Mouse (Mus musculus): ENCODE data around the gene Aifm1.

Aifm1 gene

DNA sequence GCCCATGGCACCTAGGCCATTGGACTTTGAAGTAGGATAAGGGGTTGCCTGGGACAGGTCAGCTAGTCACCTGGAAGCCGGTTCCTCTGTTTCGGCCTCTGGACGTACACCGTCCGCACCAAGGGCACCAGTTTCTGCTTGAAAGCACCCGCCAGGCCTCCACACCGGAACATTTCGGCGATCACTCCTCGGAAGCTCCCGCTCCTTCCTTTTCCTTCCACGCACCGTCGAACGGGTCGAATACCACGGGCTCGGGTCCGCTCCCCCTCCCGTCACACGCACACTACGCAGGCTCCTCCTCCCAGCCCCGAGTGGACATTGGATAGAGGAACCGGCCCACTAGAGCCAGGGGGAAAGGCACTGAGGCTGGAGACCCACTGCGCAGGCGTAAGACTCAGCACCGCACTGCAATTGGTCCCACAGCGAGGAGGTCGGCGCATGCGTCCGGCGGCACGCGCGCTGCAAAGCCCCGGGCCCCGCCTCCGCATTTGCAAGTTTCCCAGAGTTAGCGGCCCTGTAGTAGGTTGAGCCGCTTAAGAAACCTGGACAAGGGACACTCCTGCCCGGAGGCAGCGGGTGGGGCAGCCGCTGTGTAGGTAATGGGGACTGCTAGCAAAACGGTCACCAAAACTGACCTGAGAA lies at the start of gene Aifm1:
Gene Aifm1, minus strand, starts transcription at position 398 of the 642 bp plus-strand sequence.
- peak; percentile 45 for DNase-seq (ENCODE audit: low spot score)

DNA sequence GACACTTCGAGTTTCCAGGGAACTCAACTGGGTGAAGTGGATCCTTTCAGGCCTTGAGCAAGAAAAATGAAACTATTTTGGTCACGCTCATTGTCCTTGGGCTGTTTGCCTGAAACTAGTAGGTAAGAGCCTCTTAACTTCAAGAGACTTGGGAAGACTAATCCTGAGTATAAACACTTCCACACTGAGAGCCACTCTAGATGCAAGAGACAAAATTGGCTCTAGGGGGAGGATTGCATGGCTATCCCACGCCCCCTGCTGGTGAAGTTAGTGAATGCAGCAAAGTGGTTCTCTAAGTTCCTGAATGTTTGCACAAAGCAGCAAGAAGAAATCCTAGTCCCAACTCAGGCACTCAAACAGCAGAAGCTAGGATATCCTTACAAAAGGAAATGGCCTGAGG lies 18.8 kb upstream of the Aifm1 start:
- DNase-seq (ENCODE audit: low spot score): peak; percentile 14

DNA sequence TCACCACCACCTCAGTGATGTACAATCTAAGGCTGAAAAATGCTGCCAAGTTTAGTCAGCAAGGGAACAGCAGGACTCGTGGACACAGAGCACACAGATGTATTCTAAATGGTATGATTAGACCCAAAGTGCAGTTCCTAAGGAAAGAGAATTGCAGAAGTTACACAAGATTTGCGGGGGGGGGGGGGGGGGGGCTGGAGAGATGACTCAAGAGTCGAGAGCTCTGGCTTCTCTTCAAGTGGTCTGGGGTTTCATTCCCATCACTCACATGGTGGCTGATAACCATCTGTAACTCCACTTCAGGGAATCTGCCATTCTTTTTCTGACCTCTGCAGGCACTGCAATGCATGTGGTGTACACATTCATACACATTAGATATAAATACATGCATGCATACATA lies 13.1 kb upstream of the Aifm1 start:
- no peak for DNase-seq (ENCODE audit: low spot score)

DNA sequence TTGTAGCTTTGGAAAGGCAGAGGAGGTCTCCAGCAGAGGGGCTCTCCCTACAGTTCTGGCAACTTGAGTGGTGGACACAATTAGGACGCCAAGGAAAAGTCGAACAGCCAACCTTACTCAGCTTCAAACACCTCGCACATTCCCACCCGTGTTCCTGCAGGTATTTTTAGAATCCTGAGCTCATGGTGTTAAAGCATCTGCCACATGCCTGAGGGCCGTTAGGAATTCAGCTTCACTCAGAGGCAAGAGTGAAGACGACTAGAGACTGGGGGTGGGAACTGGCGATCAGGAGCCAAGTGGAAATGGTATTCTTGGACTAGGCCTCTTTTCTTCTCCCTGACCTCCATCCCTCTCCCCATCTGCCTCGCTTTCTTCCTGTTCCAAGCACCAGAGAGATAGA lies 12.5 kb upstream of the Aifm1 start:
- no peak for DNase-seq (ENCODE audit: low spot score)

DNA sequence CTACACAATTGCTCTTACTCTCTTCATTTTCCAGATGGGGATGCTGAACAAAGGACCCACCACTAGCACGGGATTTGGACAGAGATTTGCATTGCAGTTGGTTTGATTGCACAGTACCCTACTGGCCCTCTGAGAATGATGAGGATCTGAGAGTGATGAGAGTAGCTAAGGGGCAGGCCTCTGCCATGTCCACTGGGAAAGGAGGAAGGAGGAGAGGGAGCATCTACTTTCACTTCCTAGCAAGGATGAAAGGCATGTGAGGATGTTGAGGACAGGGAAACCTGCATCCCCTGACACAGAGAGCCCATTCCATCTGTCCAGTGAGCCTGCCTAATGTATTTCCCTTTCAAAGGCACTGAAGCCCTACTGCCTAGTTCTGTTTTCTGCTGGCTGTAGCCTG lies 12.0 kb upstream of the Aifm1 start:
- no peak for DNase-seq (ENCODE audit: low spot score)

DNA sequence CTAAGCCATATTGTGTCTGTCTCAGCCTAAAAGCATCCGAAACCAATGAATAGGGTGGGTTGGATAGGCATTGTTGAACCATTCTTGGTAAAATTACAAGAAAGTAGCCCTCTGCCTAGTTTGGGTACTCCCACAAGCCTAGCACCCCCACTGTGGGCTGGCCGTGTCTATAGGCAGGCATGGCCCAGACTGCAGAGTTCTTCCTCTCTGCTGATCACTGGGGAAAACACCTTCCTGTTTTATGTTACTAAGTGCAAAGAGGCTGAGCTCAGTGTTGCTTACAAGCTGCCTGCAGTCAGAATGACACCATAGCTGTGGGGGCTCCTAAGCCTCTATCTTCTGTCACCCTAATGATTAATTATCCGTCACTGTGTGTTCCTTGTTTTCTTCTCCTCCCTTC lies 10.1 kb upstream of the Aifm1 start:
- DNase-seq (ENCODE audit: low spot score): no peak

DNA sequence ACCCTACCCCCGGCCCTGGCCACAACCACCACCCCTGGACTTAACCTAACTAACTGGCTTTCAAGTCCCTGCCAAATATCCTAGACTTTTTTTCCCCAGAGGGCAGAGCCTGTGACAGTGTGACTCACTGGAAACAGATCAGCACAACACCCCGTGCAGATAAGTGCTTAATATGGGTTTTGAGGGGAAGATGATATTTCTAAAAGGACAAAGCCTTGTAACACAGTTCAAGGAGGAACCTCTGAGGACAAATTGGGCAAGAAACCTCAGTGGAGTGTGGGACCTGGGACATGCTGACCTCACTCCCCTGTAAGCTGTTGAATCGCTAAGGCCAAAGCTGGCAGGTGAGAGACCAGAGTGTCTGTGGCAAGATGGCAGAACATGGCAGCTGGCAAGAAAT lies 8.3 kb upstream of the Aifm1 start:
- no peak for DNase-seq (ENCODE audit: low spot score)

DNA sequence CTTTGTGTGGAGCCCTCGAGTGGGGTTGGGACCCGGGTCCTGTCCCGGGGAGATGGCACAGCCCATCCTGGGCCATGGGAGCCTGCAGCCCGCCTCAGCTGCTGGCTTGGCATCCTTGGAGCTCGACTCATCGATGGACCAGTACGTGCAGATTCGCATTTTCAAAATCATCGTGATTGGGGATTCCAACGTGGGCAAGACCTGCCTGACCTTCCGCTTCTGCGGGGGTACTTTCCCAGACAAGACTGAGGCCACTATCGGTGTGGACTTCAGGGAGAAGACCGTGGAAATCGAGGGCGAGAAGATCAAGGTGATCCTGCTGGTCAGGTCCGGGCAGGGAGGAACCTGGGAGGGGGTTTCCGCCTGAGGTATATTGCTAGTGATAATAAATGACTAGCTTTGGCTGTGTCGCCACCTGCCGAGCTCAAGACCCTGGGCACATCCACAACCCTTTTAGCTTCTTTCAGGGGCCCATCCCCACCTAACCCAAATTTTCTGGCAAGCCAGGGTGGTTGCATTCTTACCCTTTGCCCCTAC lies 6.3 kb upstream of the Aifm1 start:
- no peak for DNase-seq (ENCODE audit: low spot score)

DNA sequence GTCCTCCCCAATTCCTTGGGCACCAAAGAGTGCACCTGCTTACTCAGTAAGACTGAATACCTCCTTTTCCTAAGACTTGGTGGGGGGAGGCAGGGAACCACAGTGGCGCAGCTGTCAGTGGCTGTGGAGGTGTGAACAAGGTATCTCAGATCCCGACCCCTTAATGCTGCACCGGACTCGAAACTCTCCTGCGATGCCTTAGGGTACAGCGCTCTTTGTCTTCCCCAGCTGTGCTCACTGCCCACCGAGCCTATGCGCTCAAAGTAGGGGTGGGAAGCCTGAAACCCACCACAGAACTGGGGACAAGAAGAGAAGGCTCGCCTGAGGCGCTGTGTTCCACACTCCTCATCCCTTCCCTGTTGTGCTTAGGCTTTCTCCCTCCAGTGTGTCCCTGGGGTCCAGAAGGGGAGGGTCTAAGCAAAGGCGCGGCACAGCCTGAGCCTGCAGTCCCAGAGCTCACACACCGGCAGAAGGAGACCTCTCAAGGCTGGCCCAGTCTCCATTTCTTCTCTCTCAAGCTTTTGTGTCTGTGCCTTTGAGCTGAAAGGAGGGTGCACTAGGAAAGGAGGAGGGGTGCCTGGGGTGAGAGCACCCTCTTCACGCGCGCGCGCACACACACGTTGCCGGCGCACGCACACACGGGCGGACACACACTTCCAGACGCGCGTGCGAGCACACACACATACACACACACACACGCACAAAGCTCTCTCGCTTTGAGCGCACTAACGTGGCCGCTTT lies 5.6 kb upstream of the Aifm1 start, which contains the start of gene Rab33a:
Gene Rab33a, plus strand, starts transcription at position 478 of the 741 bp plus-strand sequence.
- DNase-seq (ENCODE audit: low spot score): no peak

DNA sequence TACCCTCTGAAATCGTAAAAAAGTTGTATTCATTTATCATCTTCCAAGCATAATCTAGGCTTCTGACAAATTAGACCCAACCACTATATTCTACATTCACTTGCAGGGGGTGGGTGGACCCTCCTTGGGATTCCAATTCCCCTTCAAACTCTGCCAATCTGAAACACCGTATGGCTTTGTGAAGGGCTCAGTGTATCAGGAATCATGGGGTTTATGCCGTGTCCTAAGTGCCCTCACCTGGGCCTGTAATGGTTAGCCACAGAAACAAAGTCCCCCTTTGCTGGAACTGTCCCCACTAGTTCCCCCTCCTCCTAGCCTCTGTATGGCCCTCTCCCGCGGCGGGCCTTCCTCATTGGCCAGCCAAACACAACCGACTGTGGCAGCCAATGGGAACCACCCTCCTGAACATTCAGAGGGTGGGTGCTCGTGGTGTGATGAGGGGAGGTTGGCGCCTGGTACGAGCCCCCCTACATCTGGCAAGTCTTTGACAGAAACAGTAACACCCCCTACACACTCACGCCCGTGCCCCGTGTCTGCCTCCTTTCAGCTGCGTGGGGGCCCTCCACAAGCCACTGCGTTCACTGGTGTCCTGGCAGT lies 4.9 kb upstream of the Aifm1 start:
- DNase-seq (ENCODE audit: low spot score): no peak

DNA sequence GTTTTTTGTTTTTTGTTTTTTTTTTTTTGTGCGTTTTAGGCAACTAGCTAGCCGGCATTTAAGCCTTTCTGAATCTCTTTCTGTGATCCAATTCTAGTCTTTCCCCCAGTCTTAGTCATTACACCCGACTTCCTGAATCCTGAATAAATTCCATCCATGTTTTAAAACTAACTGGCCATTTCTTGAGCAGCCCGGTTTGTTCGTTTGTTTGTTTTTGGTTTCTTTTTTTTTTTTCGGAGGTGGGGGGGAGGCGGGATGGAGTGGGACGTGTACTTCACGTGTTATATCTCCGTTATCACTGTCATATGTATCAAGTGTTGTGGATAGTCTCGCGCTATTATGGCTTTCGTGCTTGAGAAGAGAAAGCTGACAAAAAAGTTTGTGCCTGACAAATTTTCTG lies 461 bp upstream of the Aifm1 start:
- DNase-seq (ENCODE audit: low spot score): no peak

DNA sequence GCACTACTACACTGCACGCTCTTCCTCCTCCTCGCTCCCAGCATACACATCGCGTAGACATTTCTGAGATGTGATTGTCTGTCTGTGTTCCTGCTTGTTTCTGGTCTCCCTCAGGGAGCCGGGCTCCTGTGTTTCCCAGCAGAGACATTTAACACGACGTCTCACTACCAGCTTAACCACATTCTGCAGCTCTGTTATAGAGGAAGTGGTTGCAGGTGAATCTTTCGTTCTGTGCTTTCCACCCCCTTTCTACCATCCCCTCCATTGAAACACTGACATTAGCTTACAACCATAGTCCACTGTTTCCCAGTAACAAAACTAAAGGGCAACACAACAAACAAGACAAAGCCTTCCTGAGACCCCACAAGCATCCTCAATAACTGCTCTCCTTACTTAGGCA lies 19.6 kb downstream of the Aifm1 start:
- DNase-seq (ENCODE audit: low spot score): no peak

DNA sequence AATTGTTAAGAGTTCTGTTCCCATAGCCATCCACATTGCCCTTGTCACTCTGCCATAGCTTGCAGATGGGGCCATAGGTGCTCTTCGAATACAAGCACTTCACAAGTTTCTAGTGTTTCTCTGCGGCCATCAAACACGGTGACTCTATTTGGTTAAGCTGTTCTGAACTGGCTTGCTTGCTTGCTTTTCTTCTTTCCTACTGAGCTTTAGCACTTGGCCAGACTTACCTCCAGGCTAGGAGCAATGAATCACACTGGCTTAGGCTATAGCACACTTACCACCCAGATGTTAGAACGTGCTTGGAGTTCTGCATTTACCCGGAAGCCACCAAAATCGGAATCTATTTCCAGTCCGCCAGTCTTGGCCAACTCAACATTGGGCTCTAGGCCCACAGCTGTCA lies 31.7 kb downstream of the Aifm1 start:
- DNase-seq (ENCODE audit: low spot score): no peak

DNA sequence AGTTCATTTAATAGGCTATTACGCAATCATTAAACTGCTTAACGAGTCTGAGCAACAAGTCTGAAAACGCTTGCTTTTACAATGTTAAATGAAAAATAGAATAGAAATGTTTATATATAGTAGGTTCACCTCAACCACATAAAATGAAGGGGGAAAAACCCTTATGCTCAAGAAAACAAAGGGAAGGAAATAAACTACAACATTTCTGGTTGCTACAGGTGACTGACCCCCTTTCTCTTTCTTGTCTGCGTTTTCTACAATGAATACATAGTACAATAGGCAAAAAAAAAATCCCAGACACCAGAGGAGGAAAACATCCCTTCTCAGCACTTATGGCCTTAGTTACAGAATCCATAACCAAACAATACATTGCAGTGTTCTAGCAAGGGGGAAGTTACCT lies 32.3 kb downstream of the Aifm1 start:
- no peak for DNase-seq (ENCODE audit: low spot score)

DNA sequence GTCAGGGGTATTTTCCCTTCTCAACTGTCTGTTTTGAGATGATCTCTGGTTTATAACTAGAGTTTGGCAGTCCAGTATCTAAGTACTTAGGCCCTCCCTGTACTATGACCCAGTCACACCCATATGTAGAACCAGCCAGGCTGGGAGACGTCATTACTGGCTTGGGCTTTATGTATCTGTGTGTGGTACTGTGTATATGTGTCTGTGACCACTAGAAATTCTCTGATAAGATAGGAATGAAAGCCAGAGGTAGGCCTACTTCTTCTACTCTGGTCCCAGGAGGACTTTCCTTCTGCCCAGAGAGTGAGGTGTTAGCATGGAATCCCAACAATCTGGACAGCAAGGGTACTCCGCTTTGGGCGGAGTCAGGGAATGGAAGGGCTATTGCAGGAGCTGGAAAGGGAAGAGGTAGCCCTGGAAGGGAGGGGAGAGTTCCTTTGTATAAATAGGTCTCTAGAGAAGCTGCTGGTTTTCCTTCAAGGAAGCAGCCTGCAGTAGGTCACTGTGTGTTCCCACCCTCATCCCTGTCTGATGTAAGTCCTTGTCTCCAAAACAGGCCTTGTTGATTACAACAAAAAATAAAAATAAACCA lies 45.9 kb downstream of the Aifm1 start:
- no peak for DNase-seq (ENCODE audit: low spot score)

DNA sequence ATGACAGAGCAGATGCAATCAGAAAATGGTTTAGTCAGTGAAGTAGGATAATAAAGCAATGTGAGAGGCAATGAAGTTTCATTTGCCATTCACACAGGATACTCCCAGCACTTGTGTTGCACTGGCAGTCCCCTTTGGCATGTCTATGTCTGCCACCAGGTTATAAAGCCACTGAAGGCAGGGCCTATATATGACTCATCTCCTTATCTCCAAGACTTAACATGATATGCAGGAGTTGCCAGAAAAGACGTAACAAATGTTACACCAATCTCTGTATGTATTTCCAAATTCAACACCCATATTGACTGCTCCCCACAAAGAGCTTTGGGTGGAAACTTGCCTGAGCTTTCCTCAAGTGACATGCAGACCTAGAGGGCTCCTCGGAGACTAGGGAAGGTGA lies 47.2 kb downstream of the Aifm1 start:
- no peak for DNase-seq (ENCODE audit: low spot score)

DNA sequence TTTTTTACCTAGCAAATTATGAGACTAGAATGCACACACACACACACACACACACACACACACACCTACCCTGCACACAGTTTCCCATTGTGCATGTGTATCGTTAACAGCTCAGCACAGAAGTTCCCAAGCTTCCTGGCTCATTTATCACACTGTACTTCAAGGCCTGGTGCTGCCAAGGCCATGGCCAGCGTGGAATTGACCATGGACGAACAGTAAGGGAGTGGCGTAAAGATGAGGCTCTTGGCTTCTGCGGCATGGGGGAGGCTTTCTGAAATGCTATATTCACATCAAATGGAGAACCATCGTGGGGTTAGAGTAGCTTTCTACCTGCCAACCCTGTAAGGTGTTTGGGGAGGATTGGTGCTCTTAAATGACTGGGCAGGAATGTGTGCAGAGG lies 48.9 kb downstream of the Aifm1 start:
- no peak for DNase-seq (ENCODE audit: low spot score)

DNA sequence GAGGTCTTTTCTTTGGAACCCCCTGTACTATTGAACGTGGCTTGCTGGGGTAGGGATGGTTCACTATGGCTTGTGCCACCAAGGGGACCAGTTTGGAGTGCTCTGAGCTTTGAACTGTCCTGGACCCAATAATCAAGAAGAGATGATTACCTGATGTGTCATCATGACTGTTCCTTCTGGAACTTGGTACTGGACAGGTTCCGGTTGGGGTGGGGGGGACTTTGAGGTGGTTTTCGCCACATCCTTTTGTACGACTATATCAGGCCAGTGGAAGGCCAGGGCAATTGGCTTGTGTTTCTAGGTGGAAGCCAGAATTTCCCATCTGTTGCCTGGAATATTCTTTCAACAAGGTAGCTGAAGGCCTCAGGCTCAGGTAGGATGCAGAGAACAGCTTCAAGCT lies 49.7 kb downstream of the Aifm1 start:
- DNase-seq (ENCODE audit: low spot score): no peak

DNA sequence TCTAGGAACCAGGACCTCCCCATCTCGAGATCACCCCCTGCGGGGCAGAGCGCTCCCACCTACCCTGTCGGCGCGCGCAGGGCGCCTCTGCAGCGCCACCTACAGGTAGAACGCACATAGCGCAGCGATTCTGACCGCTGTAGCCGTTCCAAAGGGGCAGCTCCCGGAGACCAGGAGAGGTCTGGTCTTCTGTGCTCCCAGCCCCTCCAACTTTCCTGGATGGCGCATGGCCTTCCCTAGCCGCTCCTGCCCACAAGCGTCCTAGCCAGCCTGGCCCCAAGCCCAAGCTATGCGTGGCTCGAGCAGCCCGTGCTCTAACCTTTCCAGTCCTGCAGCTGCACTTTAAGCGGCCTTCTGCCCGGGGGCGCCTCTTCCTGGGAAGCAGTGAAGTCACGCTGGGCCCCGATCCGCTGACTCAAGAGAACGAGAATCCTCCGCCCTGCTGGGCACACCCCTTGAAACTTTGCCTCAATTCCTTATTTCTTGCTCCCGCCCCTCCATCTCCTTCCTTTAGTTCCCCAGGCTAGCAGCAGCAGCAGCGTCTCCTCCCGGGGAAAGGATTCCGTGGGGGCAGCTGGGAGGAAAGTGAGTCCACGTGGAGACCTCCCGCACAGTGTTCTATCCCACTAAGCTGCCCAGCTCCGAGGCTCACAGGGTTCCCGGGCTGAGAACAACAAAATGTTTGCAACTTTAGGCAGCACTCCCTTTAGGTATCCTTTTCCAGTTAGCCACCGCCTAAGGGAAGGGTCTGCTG lies 50.4 kb downstream of the Aifm1 start, which contains the start of gene Elf4:
Gene Elf4, minus strand, starts transcription at position 379 of the 754 bp plus-strand sequence.
- no peak for DNase-seq (ENCODE audit: low spot score)

DNA sequence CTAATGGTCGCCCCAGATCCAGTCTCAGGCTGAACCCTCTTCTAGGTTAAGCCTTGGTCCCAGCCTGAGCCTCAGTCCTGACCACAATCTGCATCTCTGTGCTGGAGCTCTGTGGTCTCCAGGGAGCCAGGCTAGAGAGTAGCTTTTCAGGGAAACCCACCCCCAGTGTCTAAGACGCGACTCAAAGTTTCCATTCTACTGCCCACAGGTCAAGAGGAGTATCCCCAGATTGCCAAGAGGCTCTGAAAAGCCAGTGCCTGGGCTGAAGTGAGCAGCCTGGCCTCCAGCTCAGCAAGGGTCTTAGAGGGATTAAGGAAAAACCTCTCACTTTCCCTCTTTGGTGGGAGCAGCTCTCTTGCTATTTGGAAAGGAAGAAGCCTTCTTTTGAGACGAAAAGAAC lies 51.1 kb downstream of the Aifm1 start:
- DNase-seq (ENCODE audit: low spot score): no peak

DNA sequence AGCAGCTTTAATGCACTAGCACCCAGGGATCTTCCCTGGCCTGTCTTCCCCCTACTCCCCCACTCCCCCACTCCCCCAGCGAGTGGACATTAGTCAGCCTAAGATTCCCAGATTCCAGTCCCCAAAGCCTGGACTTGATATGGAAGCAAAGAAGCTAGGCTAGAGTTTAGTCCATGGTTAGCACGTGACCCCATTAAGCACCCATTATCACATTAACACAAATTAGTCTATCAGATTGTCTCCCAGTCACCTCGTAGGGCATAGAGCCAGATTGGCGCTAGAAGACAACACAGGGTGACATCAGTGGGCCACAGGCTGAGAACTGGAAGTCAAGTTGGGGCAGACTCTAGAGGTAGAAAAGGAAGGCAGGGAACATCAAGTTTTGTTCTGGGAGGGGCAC lies 52.4 kb downstream of the Aifm1 start:
- DNase-seq (ENCODE audit: low spot score): no peak

DNA sequence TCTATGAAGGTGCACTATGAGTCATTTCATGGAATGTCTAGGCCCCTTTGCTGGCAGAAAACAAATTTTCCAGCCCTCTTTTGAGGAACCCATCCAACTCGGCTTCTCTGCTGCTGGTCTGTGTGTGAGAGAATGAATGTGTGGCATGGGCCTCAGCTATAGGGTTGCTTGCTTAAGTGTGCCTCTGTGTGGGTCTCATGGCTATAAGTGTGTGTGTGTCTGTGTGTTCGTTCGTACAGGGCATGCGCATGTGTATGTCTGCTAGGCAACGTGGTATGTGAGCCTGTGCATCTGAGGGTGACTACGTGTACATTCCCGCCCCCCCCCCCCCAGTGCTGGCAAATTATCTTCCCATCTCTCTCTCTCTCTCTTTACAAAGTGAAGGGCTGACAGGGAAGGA lies 52.9 kb downstream of the Aifm1 start:
- no peak for DNase-seq (ENCODE audit: low spot score)
